Mouse (Mus musculus) CH12.LX (cell line): ENCODE measurements around the gene Nxn.

Source experiments
- CTCF ChIP-seq, 2 experiments: IDR thresholded peaks in 1 of 2; conservative IDR thresholded peaks in 1 of 2; 2 replicates each; pipeline ENCODE4 v1.5.1; 2011 to 2012; ENCODE audit warnings: low read depth in 2 of 2, low read length in 2 of 2, improper control_type of control experiment in 1 of 2, inconsistent platforms in 1 of 2, mild to moderate bottlenecking in 1 of 2, moderate library complexity in 1 of 2
- HCFC1 ChIP-seq: IDR thresholded peaks from 2 replicates; pipeline ENCODE4 v1.6.1; 2012; ENCODE audit warnings: low read depth, mild to moderate bottlenecking, inconsistent platforms, low read length, improper control_type of control experiment

GRCm38 (mm10) chr11:76256129-76256528 lies 142.8 kb downstream of the Nxn start:
- no peak for TF ChIP-seq CTCF (conservative IDR thresholded peaks at IDR 0.05 in 1 of 2, IDR thresholded peaks at IDR 0.05 in 1 of 2; ENCODE audit: low read depth in 2 of 2, low read length in 2 of 2)
- no peak for TF ChIP-seq HCFC1
